Comparison of ENCODE assay signal across 7 mouse cellular contexts in genomic region chr3:131139345-131140090, GRCm38 (mm10). TPM values are rescaled to one million over a fixed set of nuclear protein-coding genes. Genes with fewer than 3 reads are reported as not detected.
DNase-seq lines count a peak whose midpoint lies in the region; ATAC-seq lines count a peak whose summit lies in the region.

No protein-coding gene starts in this region.

- peak overlapping the region; percentile 7 for H3K27ac ChIP-seq in midbrain, embryonic 10.5 days (replicated peaks)
- H3K27ac ChIP-seq in midbrain, embryonic 11.5 days (ENCODE audit: low read depth, low read length) = no peak overlapping the region
- peak overlapping the region; percentile 62 for H3K27ac ChIP-seq in embryonic facial prominence, embryonic 13.5 days
- peak overlapping the region; percentile 42; the same call in 1 of the 2 replicates for H3K27ac ChIP-seq in kidney, embryonic 14.5 days (ENCODE audit: low read depth, low read length)

- H3K4me1 ChIP-seq in midbrain, embryonic 10.5 days = peaks cover 74% of the 10 kb centered on the region
- peaks cover 48% of the 10 kb centered on the region for H3K4me1 ChIP-seq in midbrain, embryonic 11.5 days (ENCODE audit: control insufficient read depth, insufficient read depth, low read length)
- peaks cover 65% of the 10 kb centered on the region for H3K4me1 ChIP-seq in embryonic facial prominence, embryonic 13.5 days
- H3K4me1 ChIP-seq in kidney, embryonic 14.5 days (ENCODE audit: control insufficient read depth, insufficient read depth, low read length) = peaks cover 27% of the 10 kb centered on the region

- no peaks in the 10 kb centered on the region for H3K9me3 ChIP-seq in midbrain, embryonic 10.5 days (replicated peaks)
- no peaks in the 10 kb centered on the region for H3K9me3 ChIP-seq in midbrain, embryonic 11.5 days (ENCODE audit: control insufficient read depth, low read length)
- H3K9me3 ChIP-seq in embryonic facial prominence, embryonic 13.5 days = no peaks in the 10 kb centered on the region
- no peaks in the 10 kb centered on the region for H3K9me3 ChIP-seq in kidney, embryonic 14.5 days (ENCODE audit: control insufficient read depth, low read length)

- 73% methylated on average over 14 of the region's 14 CpGs for WGBS in midbrain, embryonic 10.5 days
- 66% methylated on average over 14 of the region's 14 CpGs for WGBS in midbrain, embryonic 11.5 days
- 41% methylated on average over 14 of the region's 14 CpGs for WGBS in embryonic facial prominence, embryonic 13.5 days
- 49% methylated on average over 14 of the region's 14 CpGs for WGBS in kidney, embryonic 14.5 days

- no peak for ATAC-seq in midbrain, embryonic 11.5 days (ENCODE audit: low FRiP score)
- no peak for ATAC-seq in embryonic facial prominence, embryonic 13.5 days (ENCODE audit: insufficient number of reproducible peaks, insufficient read depth, low FRiP score, low TSS enrichment, low read depth)
- ATAC-seq in kidney, embryonic 14.5 days (ENCODE audit: low FRiP score, low TSS enrichment) = no peak
- ATAC-seq in neutrophil, adult 5-6 weeks (ENCODE audit: extremely low read depth, insufficient number of reproducible peaks, low FRiP score, poor library complexity, severe bottlenecking) = peak; percentile 18; the same call in 1 of the 2 replicates

- no peak overlapping the region for H3K9ac ChIP-seq in midbrain, embryonic 11.5 days (ENCODE audit: low read length)
- no peak overlapping the region for H3K9ac ChIP-seq in embryonic facial prominence, embryonic 13.5 days
- no peak overlapping the region for H3K9ac ChIP-seq in kidney, embryonic 14.5 days (ENCODE audit: low read depth, low read length)

- H3K4me3 ChIP-seq in midbrain, embryonic 10.5 days = no peak overlapping the region
- no peak overlapping the region for H3K4me3 ChIP-seq in midbrain, embryonic 11.5 days (ENCODE audit: low read depth, low read length)
- no peak overlapping the region for H3K4me3 ChIP-seq in embryonic facial prominence, embryonic 13.5 days
- no peak overlapping the region for H3K4me3 ChIP-seq in kidney, embryonic 14.5 days (ENCODE audit: low read length)

- H3K4me2 ChIP-seq in midbrain, embryonic 11.5 days = no peak overlapping the region
- peak overlapping the region; percentile 34 for H3K4me2 ChIP-seq in embryonic facial prominence, embryonic 13.5 days
- no peak overlapping the region for H3K4me2 ChIP-seq in kidney, embryonic 14.5 days (replicated peaks; ENCODE audit: low read depth, low read length)

- H3K27me3 ChIP-seq in midbrain, embryonic 10.5 days (ENCODE audit: low read depth, poor library complexity, severe bottlenecking) = peaks cover 5% of the 10 kb centered on the region; the same call in 1 of the 2 replicates
- H3K27me3 ChIP-seq in midbrain, embryonic 11.5 days (ENCODE audit: control insufficient read depth, insufficient read depth, low read length) = no peaks in the 10 kb centered on the region
- H3K27me3 ChIP-seq in embryonic facial prominence, embryonic 13.5 days = no peaks in the 10 kb centered on the region
- no peaks in the 10 kb centered on the region for H3K27me3 ChIP-seq in kidney, embryonic 14.5 days (ENCODE audit: control insufficient read depth, insufficient read depth, low read length)

- DNase-seq in midbrain, embryonic 10.5 days (ENCODE audit: low spot score) = no peak
- DNase-seq in midbrain, embryonic 11.5 days (ENCODE audit: low spot score, missing footprints) = no peak
- DNase-seq in left cerebral cortex, adult 9 months (ENCODE audit: low spot score in 2 of 2) = no peak
- DNase-seq in cerebellum, postnatal 36 days = no peak

- H3K36me3 ChIP-seq in midbrain, embryonic 10.5 days = peaks cover 12% of the 10 kb centered on the region
- no peaks in the 10 kb centered on the region for H3K36me3 ChIP-seq in midbrain, embryonic 11.5 days (ENCODE audit: control insufficient read depth, insufficient read depth, low read length)
- peaks cover 5% of the 10 kb centered on the region; the same call in 1 of the 2 replicates for H3K36me3 ChIP-seq in embryonic facial prominence, embryonic 13.5 days
- H3K36me3 ChIP-seq in kidney, embryonic 14.5 days (ENCODE audit: control insufficient read depth, insufficient read depth, low read length) = no peaks in the 10 kb centered on the region

RNA-seq across cellular contexts. Expression of gene Lef1, which starts 29.2 kb away (rescaled TPM):
- 58.4 and 60.6 TPM in 2 replicates for polyA plus RNA-seq in midbrain, embryonic 10.5 days (2016; fragmentation: Nextera tagmentation; extraction: Ambion mirVana)
- 66.9 and 67.7 TPM in 2 replicates for polyA plus RNA-seq in midbrain, embryonic 11.5 days (2014; fragmentation: Nextera tagmentation; extraction: Ambion mirVana)
- 117 and 134 TPM in 2 replicates for polyA plus RNA-seq in embryonic facial prominence, embryonic 13.5 days (2015; fragmentation: Nextera tagmentation; extraction: Ambion mirVana)
- polyA plus RNA-seq in kidney, embryonic 14.5 days (2014; fragmentation: Nextera tagmentation; extraction: Ambion mirVana) = 31.9 and 32.1 TPM in 2 replicates
- 39.2 and 42.7 TPM in 2 replicates for total RNA-seq in neutrophil, adult 5-6 weeks (2017)
